Mouse (Mus musculus): ENCODE measurements around the gene Rbfox2. TPM values are rescaled to one million over a fixed set of nuclear protein-coding genes. Genes with fewer than 3 reads are reported as not detected.
"Not testable (repeated sequence)": the region's sequence is repeated elsewhere in the genome, so short reads cannot be mapped to it uniquely, and the experiment has no call there.

The Rbfox2 gene
- polyA plus RNA-seq, 1 experiment: 18.7 TPM

GRCm38 (mm10) chr15:77066233-77066632 is 240.6 kb downstream of the Rbfox2 start:
- Histone ChIP-seq H3K27ac (ENCODE audit: insufficient read depth, low read depth, low read length) (no peak overlapping the region), H3K27me3 (replicated peaks; ENCODE audit: control insufficient read depth, insufficient read depth, low read length) (no peaks in the 10 kb centered on the region), H3K4me1 (ENCODE audit: control insufficient read depth, insufficient read depth, low read length) (no peaks in the 10 kb centered on the region), H3K36me3 (ENCODE audit: control insufficient read depth, insufficient read depth, low read length) (no peaks in the 10 kb centered on the region), H3K4me3 (ENCODE audit: insufficient read depth, low read depth, low read length) (no peak overlapping the region)
- no peak for DNase-seq
- TF ChIP-seq CTCF (conservative IDR thresholded peaks at IDR 0.05; ENCODE audit: insufficient read depth, insufficient read length, low read depth, low read length) (no peak), POLR2A (IDR thresholded peaks at IDR 0.05; ENCODE audit: low read depth, low read length) (no peak)
- WGBS: 84% methylated on average over 6 of the region's 6 CpGs

GRCm38 (mm10) chr15:77065259-77065852 is 241.4 kb downstream of the Rbfox2 start:
- H3K27ac ChIP-seq (ENCODE audit: insufficient read depth, low read depth, low read length): no peak overlapping the region
- H3K4me3 ChIP-seq (ENCODE audit: insufficient read depth, low read depth, low read length): no peak overlapping the region
- H3K4me1 ChIP-seq (ENCODE audit: control insufficient read depth, insufficient read depth, low read length): no peaks in the 10 kb centered on the region
- DNase-seq: peak; percentile 31
- H3K27me3 ChIP-seq (replicated peaks; ENCODE audit: control insufficient read depth, insufficient read depth, low read length): no peaks in the 10 kb centered on the region
- no peaks in the 10 kb centered on the region for H3K36me3 ChIP-seq (ENCODE audit: control insufficient read depth, insufficient read depth, low read length)
- TF ChIP-seq CTCF (conservative IDR thresholded peaks at IDR 0.05; ENCODE audit: insufficient read depth, insufficient read length, low read depth, low read length) (no peak), POLR2A (IDR thresholded peaks at IDR 0.05; ENCODE audit: low read depth, low read length) (no peak)
- WGBS: 88% methylated on average over 6 of the region's 6 CpGs

GRCm38 (mm10) chr15:77062746-77063145 is 244.1 kb downstream of the Rbfox2 start:
- H3K36me3 ChIP-seq (ENCODE audit: control insufficient read depth, insufficient read depth, low read length): no peaks in the 10 kb centered on the region
- no peak for TF ChIP-seq POLR2A (IDR thresholded peaks at IDR 0.05; ENCODE audit: low read depth, low read length)
- no peak for TF ChIP-seq CTCF (conservative IDR thresholded peaks at IDR 0.05; ENCODE audit: insufficient read depth, insufficient read length, low read depth, low read length)
- DNase-seq: no peak
- H3K27ac ChIP-seq (ENCODE audit: insufficient read depth, low read depth, low read length): no peak overlapping the region
- no peaks in the 10 kb centered on the region for H3K27me3 ChIP-seq (replicated peaks; ENCODE audit: control insufficient read depth, insufficient read depth, low read length)
- no peak overlapping the region for H3K4me3 ChIP-seq (ENCODE audit: insufficient read depth, low read depth, low read length)
- H3K4me1 ChIP-seq (ENCODE audit: control insufficient read depth, insufficient read depth, low read length): no peaks in the 10 kb centered on the region

- H3K36me3 ChIP-seq (ENCODE audit: control insufficient read depth, insufficient read depth, low read length); H3K27me3 ChIP-seq (replicated peaks; ENCODE audit: control insufficient read depth, insufficient read depth, low read length); H3K4me3 ChIP-seq (ENCODE audit: insufficient read depth, low read depth, low read length); H3K4me1 ChIP-seq (ENCODE audit: control insufficient read depth, insufficient read depth, low read length); DNase-seq; H3K27ac ChIP-seq (ENCODE audit: insufficient read depth, low read depth, low read length): not testable (repeated sequence)
- 94% methylated on average over 4 of the region's 4 CpGs for WGBS
These were observed 247.4 kb downstream of the Rbfox2 start for GRCm38 (mm10) chr15:77059416-77059815.

GRCm38 (mm10) chr15:77058566-77058965 is 248.2 kb downstream of the Rbfox2 start:
- Histone ChIP-seq H3K27ac (ENCODE audit: insufficient read depth, low read depth, low read length) (no peak overlapping the region), H3K36me3 (ENCODE audit: control insufficient read depth, insufficient read depth, low read length) (no peaks in the 10 kb centered on the region), H3K4me3 (ENCODE audit: insufficient read depth, low read depth, low read length) (no peak overlapping the region), H3K4me1 (ENCODE audit: control insufficient read depth, insufficient read depth, low read length) (no peaks in the 10 kb centered on the region), H3K27me3 (replicated peaks; ENCODE audit: control insufficient read depth, insufficient read depth, low read length) (no peaks in the 10 kb centered on the region)
- TF ChIP-seq POLR2A (IDR thresholded peaks at IDR 0.05; ENCODE audit: low read depth, low read length) (no peak), CTCF (conservative IDR thresholded peaks at IDR 0.05; ENCODE audit: insufficient read depth, insufficient read length, low read depth, low read length) (no peak)
- DNase-seq: no peak

- H3K4me3 ChIP-seq (ENCODE audit: insufficient read depth, low read depth, low read length): no peak overlapping the region
- 67% methylated on average over 3 of the region's 3 CpGs for WGBS
- TF ChIP-seq CTCF (conservative IDR thresholded peaks at IDR 0.05; ENCODE audit: insufficient read depth, insufficient read length, low read depth, low read length) (no peak), POLR2A (IDR thresholded peaks at IDR 0.05; ENCODE audit: low read depth, low read length) (no peak)
- no peak overlapping the region for H3K27ac ChIP-seq (ENCODE audit: insufficient read depth, low read depth, low read length)
- no peak for DNase-seq
- H3K27me3 ChIP-seq (replicated peaks; ENCODE audit: control insufficient read depth, insufficient read depth, low read length): no peaks in the 10 kb centered on the region
- no peaks in the 10 kb centered on the region for H3K36me3 ChIP-seq (ENCODE audit: control insufficient read depth, insufficient read depth, low read length)
- H3K4me1 ChIP-seq (ENCODE audit: control insufficient read depth, insufficient read depth, low read length): no peaks in the 10 kb centered on the region
These were observed 250.1 kb downstream of the Rbfox2 start for GRCm38 (mm10) chr15:77056791-77057051.

GRCm38 (mm10) chr15:77056001-77056790 is 250.6 kb downstream of the Rbfox2 start:
- Histone ChIP-seq H3K27me3 (replicated peaks; ENCODE audit: control insufficient read depth, insufficient read depth, low read length) (no peaks in the 10 kb centered on the region), H3K36me3 (ENCODE audit: control insufficient read depth, insufficient read depth, low read length) (no peaks in the 10 kb centered on the region), H3K4me3 (ENCODE audit: insufficient read depth, low read depth, low read length) (no peak overlapping the region), H3K4me1 (ENCODE audit: control insufficient read depth, insufficient read depth, low read length) (no peaks in the 10 kb centered on the region), H3K27ac (ENCODE audit: insufficient read depth, low read depth, low read length) (no peak overlapping the region)
- no peak for DNase-seq
- TF ChIP-seq CTCF (conservative IDR thresholded peaks at IDR 0.05; ENCODE audit: insufficient read depth, insufficient read length, low read depth, low read length) (no peak), POLR2A (IDR thresholded peaks at IDR 0.05; ENCODE audit: low read depth, low read length) (no peak)
- WGBS: 61% methylated on average over 6 of the region's 6 CpGs
